Mouse (Mus musculus) frontal cortex, adult (tissue): ENCODE results near the gene Bex3.

ENCODE experiments used
- ATAC-seq: cut with Nextera tagmentation; 2 replicates; pipeline ENCODE4 v1.9.2; 2017; ENCODE audit warnings: mild to moderate bottlenecking, moderate library complexity, mixed read lengths; ENCODE audit not compliant: low TSS enrichment

Bex3 gene

DNA sequence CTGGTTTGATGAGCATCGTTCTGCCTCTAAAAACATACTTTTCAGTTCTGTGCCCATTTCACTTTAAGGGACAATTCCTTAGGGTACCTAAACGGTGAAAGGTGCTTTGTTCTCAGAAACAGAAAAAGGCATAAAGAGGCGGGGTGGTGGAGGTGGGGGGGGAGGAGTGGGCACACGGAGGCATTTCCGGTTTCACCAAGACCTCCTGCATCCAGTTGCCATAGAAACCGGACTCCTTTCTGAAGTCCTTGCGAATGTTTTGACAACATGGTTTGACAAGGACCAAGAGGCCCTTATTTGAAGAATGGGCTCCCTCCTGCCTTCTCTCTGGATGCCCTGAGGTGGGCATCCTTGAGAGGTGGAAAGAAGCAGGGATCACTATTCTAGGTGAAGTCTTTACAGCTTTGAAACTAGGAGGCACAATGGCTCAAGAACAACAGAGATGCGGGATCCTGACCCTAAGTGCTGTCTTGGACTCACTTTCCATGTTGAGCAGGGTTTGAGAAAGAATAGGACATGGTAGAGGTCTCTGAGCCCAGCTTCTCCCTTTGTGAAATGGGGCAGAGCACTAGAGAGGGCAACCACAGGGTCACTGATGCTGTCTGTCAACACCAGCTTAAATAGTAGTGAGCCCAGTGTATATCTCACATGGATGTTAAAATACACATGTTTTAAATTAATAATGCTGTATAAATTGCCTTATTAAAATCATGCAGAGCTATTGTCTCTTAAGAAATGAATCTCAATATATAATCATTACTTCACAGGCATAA, 43.9 kb downstream of the Bex3 start:
- no peak for ATAC-seq

DNA sequence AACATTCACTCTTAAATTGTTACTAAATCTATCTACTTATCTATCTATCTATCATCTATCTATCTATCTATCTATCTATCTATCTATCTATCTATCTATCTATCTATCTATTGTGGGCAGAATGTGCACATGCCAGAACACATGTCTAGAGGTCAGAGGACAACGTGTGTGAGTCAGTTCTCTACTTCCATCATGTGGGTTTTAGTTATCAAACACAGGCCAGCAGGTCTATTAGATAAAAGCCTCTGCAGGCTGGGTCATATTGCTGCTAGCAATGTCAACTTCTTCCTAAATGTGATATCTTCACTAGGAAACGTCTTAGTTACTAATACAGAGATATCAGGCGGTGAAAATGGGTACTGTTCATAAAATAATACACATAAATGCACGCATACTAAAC, 49.9 kb downstream of the Bex3 start:
- no peak for ATAC-seq
